Mouse (Mus musculus): ENCODE data around the gene Ctsz. TPM values are rescaled to one million over a fixed set of nuclear protein-coding genes. Genes with fewer than 3 reads are reported as not detected.

The Ctsz gene
- total and polyA plus RNA-seq, 2 experiments from 2014 or later: 53.9 to 74.7 TPM

DNA sequence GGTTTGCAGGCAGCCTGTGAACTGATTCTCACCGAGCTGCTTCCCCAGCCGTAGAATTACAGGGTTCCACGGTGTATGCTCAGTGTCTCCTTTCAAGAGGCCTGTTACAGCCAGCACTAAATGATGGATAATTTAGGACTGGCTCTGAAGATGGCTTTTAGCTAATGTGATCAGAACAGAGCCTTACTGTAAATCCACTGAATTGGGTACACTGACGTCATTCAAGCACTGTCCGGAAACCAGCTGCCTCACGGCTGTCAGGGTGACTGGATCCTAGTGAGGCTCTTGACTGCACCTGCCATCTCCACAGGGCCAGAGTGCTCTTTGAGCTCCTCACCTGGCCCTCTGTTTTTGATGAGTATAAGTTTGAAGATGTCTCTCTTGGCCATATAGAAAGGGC is 17.7 kb downstream of the Ctsz start:
- no peak overlapping the region for H3K9ac ChIP-seq
- no peak overlapping the region for H3K4me2 ChIP-seq (ENCODE audit: low read depth)
- no peaks in the 10 kb centered on the region for H3K27me3 ChIP-seq (ENCODE audit: insufficient read depth, low read length)
- H3K4me1 ChIP-seq (ENCODE audit: insufficient read depth): peaks cover 6% of the 10 kb centered on the region
- WGBS: 81% methylated on average over 6 of the region's 6 CpGs
- no peaks in the 10 kb centered on the region for H3K9me3 ChIP-seq (ENCODE audit: low read length)
- DNase-seq: no peak
- TF ChIP-seq CTCF (IDR thresholded peaks at IDR 0.05; ENCODE audit: low read depth): no peak
- peaks cover 35% of the 10 kb centered on the region for H3K36me3 ChIP-seq (ENCODE audit: insufficient read depth)
- no peak overlapping the region for H3K27ac ChIP-seq (ENCODE audit: low read depth, low read length)
- H3K4me3 ChIP-seq (ENCODE audit: low read depth, low read length): no peak overlapping the region
- no peak for ATAC-seq

DNA sequence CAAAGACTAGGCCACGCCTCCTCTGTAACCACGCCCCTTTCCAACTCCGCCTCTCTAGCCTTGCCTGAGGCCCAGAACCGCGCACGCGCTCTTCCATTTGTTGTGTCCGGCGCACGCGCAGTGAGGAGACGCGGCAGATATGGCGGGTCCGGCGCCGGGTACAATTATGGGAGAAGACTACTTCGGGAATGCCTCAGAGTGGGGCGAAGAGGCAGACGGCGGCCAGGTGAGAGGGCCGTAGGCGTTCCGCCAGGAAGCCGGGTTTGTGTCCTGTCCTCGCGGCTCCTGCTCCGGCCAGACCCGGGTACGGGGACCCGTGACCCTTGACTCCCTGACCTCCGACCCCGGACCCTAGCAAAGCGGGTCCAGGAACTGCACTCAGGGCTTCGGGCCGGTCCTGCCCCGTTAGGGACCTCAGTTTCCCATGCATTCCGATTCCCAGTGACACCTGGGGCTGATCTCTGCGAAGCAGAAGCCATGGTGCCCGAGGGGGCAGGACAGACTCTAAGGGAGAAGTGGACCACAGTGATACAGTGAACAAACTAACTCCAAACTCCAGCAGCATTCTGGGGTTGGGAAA is 23.0 kb downstream of the Ctsz start, which contains the start of gene Nelfcd:
Gene Nelfcd (plus strand): TSS at position 74 of the 580 bp plus-strand sequence.
- ATAC-seq (peak; percentile 98), DNase-seq (peak; percentile 98)
- Histone ChIP-seq H3K36me3 (ENCODE audit: insufficient read depth) (no peaks in the 10 kb centered on the region), H3K27ac (ENCODE audit: low read depth, low read length) (0 out of 2 replicates have a peak within 1 kb of the TSS, but pooled peaks have one; percentile 29), H3K4me3 (ENCODE audit: low read depth, low read length) (peak within 1 kb of the TSS; percentile 80), H3K9me3 (ENCODE audit: low read length) (no peaks in the 10 kb centered on the region), H3K4me2 (ENCODE audit: low read depth) (peak within 1 kb of the TSS; percentile 95), H3K4me1 (ENCODE audit: insufficient read depth) (peaks cover 8% of the 10 kb centered on the region), H3K9ac (peak within 1 kb of the TSS; percentile 77), H3K27me3 (ENCODE audit: insufficient read depth, low read length) (no peaks in the 10 kb centered on the region)
- no peak for TF ChIP-seq CTCF (IDR thresholded peaks at IDR 0.05; ENCODE audit: low read depth)
- under 1% methylated on average over 39 of the region's 40 CpGs for WGBS

DNA sequence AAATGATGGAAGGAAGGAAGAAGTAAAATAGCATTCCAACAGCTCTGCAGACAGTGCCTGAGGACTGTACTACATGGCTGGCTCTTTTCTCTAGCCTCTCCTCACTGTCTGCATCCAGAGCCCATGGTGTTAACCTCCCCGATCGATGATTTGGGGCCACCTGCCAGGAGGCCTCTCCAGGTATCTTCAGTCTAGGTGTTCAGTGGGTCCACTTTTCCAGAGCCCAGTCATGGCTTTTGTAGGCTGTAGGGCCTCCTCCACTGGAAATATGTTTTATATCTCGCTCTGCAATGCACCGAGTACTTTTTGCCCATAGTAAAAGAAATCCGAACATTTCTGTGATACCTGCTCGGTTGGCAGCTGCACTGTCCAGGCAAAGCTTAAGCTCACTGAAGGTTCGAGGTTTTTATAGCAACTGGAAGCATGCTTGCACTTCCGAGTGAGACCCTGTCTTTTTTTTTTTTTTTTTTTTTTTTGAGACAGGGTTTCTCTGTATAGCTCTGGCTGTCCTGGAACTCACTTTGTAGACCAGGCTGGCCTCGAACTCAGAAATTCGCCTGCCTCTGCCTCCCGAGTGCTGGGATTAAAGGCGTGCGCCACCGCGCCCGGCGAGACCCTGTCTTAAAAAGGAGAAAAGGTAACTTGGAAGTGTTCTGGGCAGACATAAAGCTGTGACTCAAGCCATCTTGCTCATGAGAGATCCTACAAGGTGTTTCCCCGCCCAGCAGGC is 23.7 kb downstream of the Ctsz start:
- TF ChIP-seq CTCF (IDR thresholded peaks at IDR 0.05; ENCODE audit: low read depth): no peak
- no peaks in the 10 kb centered on the region for H3K27me3 ChIP-seq (ENCODE audit: insufficient read depth, low read length)
- H3K4me1 ChIP-seq (ENCODE audit: insufficient read depth): peaks cover 8% of the 10 kb centered on the region
- peak overlapping the region; percentile 80 for H3K4me3 ChIP-seq (ENCODE audit: low read depth, low read length)
- WGBS: 47% methylated on average over 17 of the region's 18 CpGs
- ATAC-seq: no peak
- H3K27ac ChIP-seq (ENCODE audit: low read depth, low read length): no peak overlapping the region
- H3K9me3 ChIP-seq (ENCODE audit: low read length): no peaks in the 10 kb centered on the region
- DNase-seq: no peak
- no peak overlapping the region for H3K9ac ChIP-seq
- H3K36me3 ChIP-seq (ENCODE audit: insufficient read depth): no peaks in the 10 kb centered on the region
- peak overlapping the region; percentile 95 for H3K4me2 ChIP-seq (ENCODE audit: low read depth)

DNA sequence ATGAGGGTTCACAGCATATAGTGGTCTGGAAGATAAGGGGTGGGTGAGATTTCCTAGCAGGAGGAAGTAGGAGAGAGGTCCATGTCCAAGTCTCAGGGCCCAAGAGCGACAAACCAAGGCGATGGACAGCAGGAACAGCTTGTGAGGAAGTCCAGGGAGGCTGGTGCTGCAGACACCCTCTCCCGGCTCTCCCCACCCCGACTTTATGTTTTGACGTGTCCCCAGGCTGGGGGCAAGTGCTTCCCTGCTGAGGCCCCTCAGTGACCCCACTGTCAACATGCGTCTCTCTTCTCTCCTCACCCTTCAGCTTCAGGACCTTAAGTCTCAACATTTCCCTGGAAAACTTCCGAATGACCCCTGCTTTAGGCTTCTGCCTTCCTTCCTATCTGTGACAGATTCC is 25.7 kb downstream of the Ctsz start:
- Histone ChIP-seq H3K9me3 (ENCODE audit: low read length) (no peaks in the 10 kb centered on the region), H3K4me3 (ENCODE audit: low read depth, low read length) (no peak overlapping the region), H3K27me3 (ENCODE audit: insufficient read depth, low read length) (no peaks in the 10 kb centered on the region), H3K27ac (ENCODE audit: low read depth, low read length) (no peak overlapping the region), H3K4me2 (ENCODE audit: low read depth) (no peak overlapping the region), H3K36me3 (ENCODE audit: insufficient read depth) (no peaks in the 10 kb centered on the region), H3K9ac (no peak overlapping the region), H3K4me1 (ENCODE audit: insufficient read depth) (peaks cover 8% of the 10 kb centered on the region)
- TF ChIP-seq CTCF (IDR thresholded peaks at IDR 0.05; ENCODE audit: low read depth): no peak
- WGBS: 86% methylated on average over 7 of the region's 7 CpGs
- ATAC-seq: no peak
- no peak for DNase-seq

DNA sequence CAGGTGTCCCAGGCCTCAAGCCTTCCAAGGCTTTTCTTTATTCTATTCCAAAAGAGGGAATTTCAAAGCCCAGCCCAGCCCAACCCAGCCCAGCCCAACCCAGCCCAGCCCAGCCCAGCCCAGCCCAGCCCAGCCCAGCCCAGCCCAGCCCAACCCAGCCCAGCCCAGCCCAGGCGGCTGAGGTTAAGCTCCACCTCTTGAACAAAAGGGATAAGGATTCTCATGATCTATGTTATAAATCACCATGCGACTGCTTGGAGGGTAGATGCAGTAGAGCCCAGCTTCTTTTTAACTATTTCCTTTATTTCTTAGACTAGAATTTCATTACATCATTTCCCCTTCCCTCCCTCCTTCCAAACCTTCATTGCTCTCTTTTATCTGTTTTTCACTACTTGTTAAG is 28.6 kb downstream of the Ctsz start:
- Histone ChIP-seq H3K27ac (ENCODE audit: low read depth, low read length) (no peak overlapping the region), H3K4me3 (ENCODE audit: low read depth, low read length) (no peak overlapping the region), H3K9ac (no peak overlapping the region), H3K4me2 (ENCODE audit: low read depth) (no peak overlapping the region), H3K27me3 (ENCODE audit: insufficient read depth, low read length) (no peaks in the 10 kb centered on the region), H3K9me3 (ENCODE audit: low read length) (no peaks in the 10 kb centered on the region), H3K4me1 (ENCODE audit: insufficient read depth) (no peaks in the 10 kb centered on the region), H3K36me3 (ENCODE audit: insufficient read depth) (no peaks in the 10 kb centered on the region)
- ATAC-seq (no peak), DNase-seq (no peak)
- no peak for TF ChIP-seq CTCF (IDR thresholded peaks at IDR 0.05; ENCODE audit: low read depth)
- 53% methylated on average over 2 of the region's 2 CpGs for WGBS

DNA sequence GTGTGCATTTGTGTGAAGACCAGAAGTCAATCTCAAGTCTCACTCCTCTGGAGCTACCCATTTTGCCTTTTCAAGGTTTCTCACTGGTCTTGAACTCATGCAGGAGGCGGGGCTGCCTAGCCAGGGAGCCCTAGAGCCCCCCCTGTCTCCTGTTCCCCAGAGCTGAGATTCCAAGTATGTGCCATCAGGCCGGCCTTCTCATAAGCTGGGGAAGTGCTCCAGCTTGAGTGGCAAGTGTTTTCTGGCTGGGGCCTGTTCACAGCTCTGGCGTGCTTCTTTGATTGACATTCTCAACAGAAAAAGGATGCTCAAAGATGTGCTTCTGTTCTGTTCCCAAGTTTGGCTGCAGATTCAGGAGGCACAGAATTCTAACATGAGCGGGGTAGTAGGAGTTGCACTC is 38.4 kb downstream of the Ctsz start:
- no peaks in the 10 kb centered on the region for H3K4me1 ChIP-seq (ENCODE audit: insufficient read depth)
- 69% methylated on average over 4 of the region's 4 CpGs for WGBS
- no peak overlapping the region for H3K4me2 ChIP-seq (ENCODE audit: low read depth)
- DNase-seq (no peak), ATAC-seq (peak; percentile 51)
- H3K9ac ChIP-seq: no peak overlapping the region
- H3K9me3 ChIP-seq (ENCODE audit: low read length): no peaks in the 10 kb centered on the region
- H3K27me3 ChIP-seq (ENCODE audit: insufficient read depth, low read length): no peaks in the 10 kb centered on the region
- no peak for TF ChIP-seq CTCF (IDR thresholded peaks at IDR 0.05; ENCODE audit: low read depth)
- H3K4me3 ChIP-seq (ENCODE audit: low read depth, low read length): no peak overlapping the region
- H3K27ac ChIP-seq (ENCODE audit: low read depth, low read length): no peak overlapping the region
- H3K36me3 ChIP-seq (ENCODE audit: insufficient read depth): no peaks in the 10 kb centered on the region

DNA sequence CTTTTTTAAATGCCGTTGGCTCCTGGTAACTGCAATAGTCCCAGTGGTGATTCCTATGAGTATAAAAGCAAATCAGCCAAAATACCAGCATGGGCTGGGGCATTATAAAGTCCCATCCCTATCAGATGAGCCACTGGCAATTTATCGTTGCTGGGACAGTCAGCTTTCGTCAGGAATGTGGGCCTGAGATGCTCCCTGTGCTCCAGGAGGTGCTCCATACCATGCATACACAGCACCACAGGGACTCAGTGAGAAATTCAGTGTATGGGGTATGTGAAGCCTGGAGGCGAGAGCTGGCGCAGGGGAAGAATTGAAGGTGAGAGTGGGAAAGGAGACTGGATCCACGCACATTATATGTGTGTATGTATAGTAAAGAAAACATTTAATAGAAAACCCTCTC is 41.0 kb downstream of the Ctsz start:
- no peaks in the 10 kb centered on the region for H3K27me3 ChIP-seq (ENCODE audit: insufficient read depth, low read length)
- no peak for DNase-seq
- no peaks in the 10 kb centered on the region for H3K36me3 ChIP-seq (ENCODE audit: insufficient read depth)
- H3K4me3 ChIP-seq (ENCODE audit: low read depth, low read length): no peak overlapping the region
- H3K4me2 ChIP-seq (ENCODE audit: low read depth): no peak overlapping the region
- no peak for ATAC-seq
- 94% methylated on average over 6 of the region's 6 CpGs for WGBS
- no peaks in the 10 kb centered on the region for H3K4me1 ChIP-seq (ENCODE audit: insufficient read depth)
- H3K27ac ChIP-seq (ENCODE audit: low read depth, low read length): no peak overlapping the region
- H3K9ac ChIP-seq: no peak overlapping the region
- no peaks in the 10 kb centered on the region for H3K9me3 ChIP-seq (ENCODE audit: low read length)
- no peak for TF ChIP-seq CTCF (IDR thresholded peaks at IDR 0.05; ENCODE audit: low read depth)
